Mouse (Mus musculus) G1E (cell line): Measurements from ENCODE around the gene Il1rn. TPM values are rescaled to one million over a fixed set of nuclear protein-coding genes. Genes with fewer than 3 reads are reported as not detected.

Source experiments
- ATAC-seq: 2 replicates; pipeline ENCODE4 v1.8.0; 2016; ENCODE audit warnings: mild to moderate bottlenecking; ENCODE audit not compliant: insufficient number of reproducible peaks, poor library complexity, low FRiP score, severe bottlenecking; ENCODE audit errors: extremely low read depth
- DNase-seq: peaks from one replicate; pipeline ENCODE4 v3.0.0; 2012; ENCODE audit warnings: low spot score
- H3K27me3 ChIP-seq: 2 replicates; pipeline ENCODE4 v1.6.1; 2012; ENCODE audit warnings: mild to moderate bottlenecking, low read length, inconsistent platforms; ENCODE audit not compliant: insufficient read depth
- H3K36me3 ChIP-seq: replicated peaks from 2 replicates; pipeline ENCODE3; 2012; ENCODE audit warnings: mild to moderate bottlenecking, inconsistent platforms
- H3K4me1 ChIP-seq: 2 replicates; pipeline ENCODE4 v1.6.1; 2012; ENCODE audit warnings: low read depth, low read length, inconsistent platforms, mixed read lengths; ENCODE audit not compliant: insufficient read depth
- H3K4me3 ChIP-seq: 2 replicates; pipeline ENCODE4 v1.5.1; 2012; ENCODE audit warnings: low read depth, mild to moderate bottlenecking, inconsistent platforms, low read length, moderate library complexity, mixed read lengths
- H3K9me3 ChIP-seq: replicated peaks from 2 replicates; pipeline ENCODE4 v1.6.1; 2012; ENCODE audit warnings: inconsistent platforms
- CTCF ChIP-seq: IDR thresholded peaks from 2 replicates; pipeline ENCODE4 v1.5.1; 2012; ENCODE audit warnings: low read depth, low read length, inconsistent platforms, mixed read lengths
- GATA1 ChIP-seq: IDR thresholded peaks from 2 replicates; pipeline ENCODE4 v1.6.1; 2012; ENCODE audit warnings: borderline replicate concordance, low read length, inconsistent platforms, mixed read lengths
- GATA2 ChIP-seq: IDR thresholded peaks from 2 replicates; pipeline ENCODE4 v1.6.1; 2012; ENCODE audit warnings: low read depth, low read length, inconsistent platforms, borderline replicate concordance
- POLR2AphosphoS5 ChIP-seq: IDR thresholded peaks from 2 replicates; pipeline ENCODE4 v1.6.1; 2012; ENCODE audit warnings: low read depth, low read length, inconsistent platforms; ENCODE audit not compliant: insufficient replicate concordance
- TAL1 ChIP-seq: conservative IDR thresholded peaks from 2 replicates; pipeline ENCODE4 v1.6.1; 2012; ENCODE audit warnings: low read depth, low read length, inconsistent platforms, mixed read lengths
- polyA plus RNA-seq: library from polyadenylated mRNA; stranded (reverse); fragments of >175 nt; gene quantifications from 2 replicates; pipeline ENCODE4 v1.2.3, GENCODE M21; 2012
- total RNA-seq, 2 experiments: library from RNA; stranded (forward) in 1 of 2; stranded (reverse) in 1 of 2; fragments of 200-1000 nt in 1 of 2; fragments of >200 nt in 1 of 2; fragmentation: Nextera tagmentation in 1 of 2; gene quantifications; 2 replicates each; pipeline ENCODE4 v1.2.3; 2014 to 2017

Gene Il1rn
- total and polyA plus RNA-seq, 3 experiments = 0.22 TPM; not detected in 2

DNA sequence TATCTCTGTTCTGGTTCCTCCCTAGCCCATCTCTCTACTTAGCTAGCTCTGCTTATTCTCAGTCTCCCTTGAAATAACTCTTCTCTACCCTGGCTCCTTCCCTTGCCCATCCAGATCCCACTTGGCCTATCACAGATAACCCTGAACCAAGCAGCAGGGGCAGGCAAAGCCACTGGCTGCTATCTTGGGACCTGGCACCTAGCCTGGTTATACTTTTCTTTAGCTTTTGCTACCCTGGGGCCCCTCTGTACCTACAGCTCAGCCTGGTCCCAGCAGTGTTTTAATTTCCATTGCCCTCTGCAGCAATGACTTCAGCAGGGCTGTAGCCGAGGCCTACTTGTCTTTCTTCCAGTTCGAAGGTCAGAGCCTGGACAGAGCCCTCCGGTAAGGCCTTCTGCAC is 64.1 kb downstream of the Il1rn start:
- Histone ChIP-seq H3K4me1 (no peaks in the 10 kb centered on the region), H3K9me3 (no peaks in the 10 kb centered on the region), H3K4me3 (no peak overlapping the region), H3K27me3 (no peaks in the 10 kb centered on the region; the same call in 1 of the 2 replicates), H3K36me3 (no peaks in the 10 kb centered on the region)
- TF ChIP-seq GATA2 (no peak), CTCF (no peak), TAL1 (no peak), GATA1 (no peak), POLR2AphosphoS5 (no peak)
- DNase-seq = no peak
- ATAC-seq = no peak

Other genes with a start within 250 kb of the Il1rn start
- not detected in 2 replicates for gene Tbpl2, start 240.3 kb upstream of the Il1rn start, total RNA-seq (2014; fragmentation: Nextera tagmentation)
- not detected in 2 replicates for gene Tbpl2, start 240.3 kb upstream of the Il1rn start, total RNA-seq (2017)
- gene Tbpl2, start 240.3 kb upstream of the Il1rn start, polyA plus RNA-seq = not detected in 2 replicates
- not detected in 2 replicates for gene Il1f8, start 183.7 kb upstream of the Il1rn start, total RNA-seq (2014; fragmentation: Nextera tagmentation)
- 0.11 TPM in 1 of 2 replicates, not detected in the other for gene Il1f8, start 183.7 kb upstream of the Il1rn start, total RNA-seq (2017)
- gene Il1f8, start 183.7 kb upstream of the Il1rn start, polyA plus RNA-seq = not detected in 2 replicates
- not detected in 2 replicates for gene Il1f9, start 150.4 kb upstream of the Il1rn start, total RNA-seq (2014; fragmentation: Nextera tagmentation)
- gene Il1f9, start 150.4 kb upstream of the Il1rn start, total RNA-seq (2017) = 0.12 TPM in 1 of 2 replicates, not detected in the other
- not detected in 2 replicates for gene Il1f9, start 150.4 kb upstream of the Il1rn start, polyA plus RNA-seq
- not detected in 2 replicates for gene Il1f6, start 121.4 kb upstream of the Il1rn start, total RNA-seq (2014; fragmentation: Nextera tagmentation)
- not detected in 2 replicates for gene Il1f6, start 121.4 kb upstream of the Il1rn start, total RNA-seq (2017)
- gene Il1f6, start 121.4 kb upstream of the Il1rn start, polyA plus RNA-seq = not detected in 2 replicates
- not detected in 2 replicates for gene Il1f5, start 59.9 kb upstream of the Il1rn start, total RNA-seq (2014; fragmentation: Nextera tagmentation)
- 0.22 and 0.41 TPM in 2 replicates for gene Il1f5, start 59.9 kb upstream of the Il1rn start, total RNA-seq (2017)
- gene Il1f5, start 59.9 kb upstream of the Il1rn start, polyA plus RNA-seq = not detected in 2 replicates
- gene Il1f10, start 45.7 kb upstream of the Il1rn start, total RNA-seq (2014; fragmentation: Nextera tagmentation) = not detected in 2 replicates
- not detected in 2 replicates for gene Il1f10, start 45.7 kb upstream of the Il1rn start, total RNA-seq (2017)
- not detected in 2 replicates for gene Il1f10, start 45.7 kb upstream of the Il1rn start, polyA plus RNA-seq
- gene Psd4, start 30.7 kb downstream of the Il1rn start, total RNA-seq (2014; fragmentation: Nextera tagmentation) = 0.38 TPM in 1 of 2 replicates, not detected in the other
- gene Psd4, start 30.7 kb downstream of the Il1rn start, total RNA-seq (2017) = 0.11 and 0.41 TPM in 2 replicates
- 0.06 and 0.11 TPM in 2 replicates for gene Psd4, start 30.7 kb downstream of the Il1rn start, polyA plus RNA-seq
- not detected in 2 replicates for gene Pax8, start 138.7 kb downstream of the Il1rn start, total RNA-seq (2014; fragmentation: Nextera tagmentation)
- 0.23 and 0.27 TPM in 2 replicates for gene Pax8, start 138.7 kb downstream of the Il1rn start, total RNA-seq (2017)
- gene Pax8, start 138.7 kb downstream of the Il1rn start, polyA plus RNA-seq = not detected in 2 replicates